Mouse (Mus musculus) megakaryocyte, embryonic 14.5 days (primary cell): ENCODE data around the gene Scn2a.

ENCODE experiments used
- FLI1 ChIP-seq: IDR thresholded peaks from 2 replicates; pipeline ENCODE4 v1.6.1; 2012; ENCODE audit warnings: low read length, inconsistent platforms, mixed read lengths
- GATA1 ChIP-seq: IDR thresholded peaks from 3 replicates; pipeline ENCODE4 v1.6.1; 2012; ENCODE audit warnings: mixed read lengths, low read length, inconsistent platforms, borderline replicate concordance

DNA sequence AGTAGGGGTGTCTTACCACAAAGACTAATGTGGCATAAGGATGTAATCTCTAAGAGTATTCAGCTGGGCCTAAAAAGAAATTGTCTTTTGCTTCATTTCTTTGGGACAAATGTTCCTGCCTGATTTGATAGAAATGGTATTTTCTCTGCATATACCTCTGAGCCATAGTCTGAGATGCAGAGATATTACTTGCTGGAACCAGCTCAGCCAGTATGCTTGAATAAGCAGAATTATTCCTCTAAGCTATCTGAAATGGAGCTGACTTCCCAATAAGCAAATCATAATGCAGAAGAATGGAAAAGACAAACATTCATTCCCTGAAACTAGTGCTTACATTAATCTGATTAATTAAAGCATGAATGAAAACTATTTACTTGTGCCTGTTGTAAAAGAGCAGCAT lies 12.8 kb upstream of the Scn2a start:
- TF ChIP-seq GATA1 (no peak), FLI1 (no peak)
